Mouse (Mus musculus) bone marrow macrophage, adult 2 months (primary cell): ENCODE measurements around the gene Nhs.
"Not testable (repeated sequence)": the region's sequence is repeated elsewhere in the genome, so short reads cannot be mapped to it uniquely, and the experiment has no call there.

Experiments
- CTCF ChIP-seq: IDR thresholded peaks from 2 replicates; pipeline ENCODE4 v1.5.1; 2012; ENCODE audit warnings: low read depth, mild to moderate bottlenecking, low read length, moderate library complexity
- POLR2A ChIP-seq: IDR thresholded peaks from 2 replicates; pipeline ENCODE4 v1.6.1; 2012; ENCODE audit warnings: mild to moderate bottlenecking, low read depth, low read length, borderline replicate concordance

- not testable (repeated sequence) for TF ChIP-seq POLR2A, CTCF
Observed at GRCm38 (mm10) chrX:161826186-161826585, 333.3 kb downstream of the Nhs start.
